Mouse (Mus musculus) stomach, postnatal 0 days (tissue): ENCODE results near the gene Adgrl2. TPM values are rescaled to one million over a fixed set of nuclear protein-coding genes. Genes with fewer than 3 reads are reported as not detected.
A peak's percentile ranks its signal among the peaks of the same experiment; 100 is the strongest.

ENCODE experiments used
- ATAC-seq: fragments of 200-750 bp; cut with Nextera tagmentation; 2 replicates; pipeline ENCODE4 v1.8.0; 2017; ENCODE audit not compliant: low FRiP score, low TSS enrichment
- DNase-seq: peaks from one replicate; pipeline ENCODE4 v3.0.0-alpha.2; 2016; ENCODE audit warnings: low spot score
- H3K27ac ChIP-seq: fragments of 300-500 bp; sonication (generic); replicated peaks from 2 replicates; pipeline ENCODE4 v1.5.1; 2014; ENCODE audit warnings: mild to moderate bottlenecking, control low read depth
- H3K27me3 ChIP-seq: fragments of 300-500 bp; sonication (generic); 2 replicates; pipeline ENCODE4 v1.6.1; 2014; ENCODE audit warnings: low read length; ENCODE audit not compliant: control insufficient read depth, insufficient read depth
- H3K36me3 ChIP-seq: fragments of 300-500 bp; sonication (generic); 2 replicates; pipeline ENCODE4 v1.6.1; 2014; ENCODE audit warnings: low read length, mixed read lengths; ENCODE audit not compliant: control insufficient read depth, insufficient read depth
- H3K4me1 ChIP-seq: fragments of 300-500 bp; sonication (generic); replicated peaks from 2 replicates; pipeline ENCODE4 v1.6.1; 2014; ENCODE audit warnings: antibody characterized with exemption; ENCODE audit not compliant: control insufficient read depth, insufficient read depth
- H3K4me2 ChIP-seq: fragments of 300-500 bp; sonication (generic); replicated peaks from 2 replicates; pipeline ENCODE4 v1.6.1; 2014; ENCODE audit warnings: low read depth, mild to moderate bottlenecking, control low read depth, moderate library complexity
- H3K4me3 ChIP-seq: fragments of 300-500 bp; sonication (generic); 2 replicates; pipeline ENCODE4 v1.5.1; 2014; ENCODE audit warnings: low read depth, low read length, control low read depth
- H3K9ac ChIP-seq: fragments of 300-500 bp; sonication (generic); 2 replicates; pipeline ENCODE4 v1.6.1; 2014; ENCODE audit warnings: mild to moderate bottlenecking, low read length, control low read depth, mixed read lengths
- H3K9me3 ChIP-seq: fragments of 300-500 bp; sonication (generic); 2 replicates; pipeline ENCODE4 v1.6.1; 2016; ENCODE audit warnings: low read length; ENCODE audit not compliant: control insufficient read depth
- CTCF ChIP-seq: IDR thresholded peaks from 2 replicates; pipeline ENCODE4 v1.5.1; 2016; ENCODE audit warnings: antibody characterized with exemption, low read depth, mild to moderate bottlenecking, moderate library complexity
- EP300 ChIP-seq: optimal IDR thresholded peaks from 2 replicates; pipeline ENCODE3; 2016; ENCODE audit warnings: antibody characterized with exemption
- WGBS: fragments of 180-500 bp; shearing (Covaris S2); extraction: QIAGEN DNeasy Blood & Tissue Kit; methylation state at CpG from one replicate; pipeline ENCODE4 v1.1.7; 2014; 5-methylcytosine and 5-hydroxymethylcytosine counted together
- polyA plus RNA-seq: library from polyadenylated mRNA; unstranded; fragments of >200 nt; fragmentation: Nextera tagmentation; extraction: Ambion mirVana; gene quantifications from 2 replicates; pipeline ENCODE4 v1.2.1, GENCODE M21; 2015

Adgrl2 gene
- polyA plus RNA-seq, 1 experiment from 2014 or later = 34.3 TPM

GRCm38 (mm10) chr3:148947266-148947665, 43.1 kb downstream of the Adgrl2 start:
- H3K4me2 ChIP-seq = no peak overlapping the region
- no peaks in the 10 kb centered on the region for H3K9me3 ChIP-seq
- WGBS = 62% methylated on average over 6 of the region's 6 CpGs
- no peak overlapping the region for H3K9ac ChIP-seq
- ATAC-seq (no peak), DNase-seq (no peak)
- H3K27me3 ChIP-seq = no peaks in the 10 kb centered on the region
- no peak for TF ChIP-seq CTCF
- no peak for TF ChIP-seq EP300
- no peaks in the 10 kb centered on the region for H3K36me3 ChIP-seq
- H3K4me1 ChIP-seq = no peaks in the 10 kb centered on the region
- no peak overlapping the region for H3K27ac ChIP-seq
- H3K4me3 ChIP-seq = no peak overlapping the region

GRCm38 (mm10) chr3:148945534-148945933, 44.8 kb downstream of the Adgrl2 start:
- Histone ChIP-seq H3K4me2 (no peak overlapping the region), H3K9ac (no peak overlapping the region), H3K36me3 (no peaks in the 10 kb centered on the region), H3K9me3 (no peaks in the 10 kb centered on the region), H3K4me3 (no peak overlapping the region), H3K4me1 (no peaks in the 10 kb centered on the region), H3K27ac (no peak overlapping the region), H3K27me3 (no peaks in the 10 kb centered on the region)
- no peak for ATAC-seq
- WGBS = 58% methylated on average over 8 of the region's 8 CpGs
- no peak for DNase-seq
- no peak for TF ChIP-seq EP300

- no peak for ATAC-seq
- WGBS = 24% methylated on average over 7 of the region's 7 CpGs
- no peak for TF ChIP-seq EP300
- 0 out of 2 replicates have a peak, but pooled peaks have one; percentile 9 for TF ChIP-seq CTCF
- no peaks in the 10 kb centered on the region for H3K27me3 ChIP-seq
- H3K27ac ChIP-seq = no peak overlapping the region
- no peaks in the 10 kb centered on the region for H3K36me3 ChIP-seq
- DNase-seq = no peak
- no peak overlapping the region for H3K4me3 ChIP-seq
- H3K9me3 ChIP-seq = no peaks in the 10 kb centered on the region
- no peaks in the 10 kb centered on the region for H3K4me1 ChIP-seq
- H3K9ac ChIP-seq = no peak overlapping the region
- no peak overlapping the region for H3K4me2 ChIP-seq
Measured at GRCm38 (mm10) chr3:148939457-148939856, 50.9 kb downstream of the Adgrl2 start.

GRCm38 (mm10) chr3:148935056-148935455, 55.3 kb downstream of the Adgrl2 start:
- no peak overlapping the region for H3K27ac ChIP-seq
- no peaks in the 10 kb centered on the region for H3K36me3 ChIP-seq
- H3K4me1 ChIP-seq = no peaks in the 10 kb centered on the region
- WGBS = 91% methylated on average over 9 of the region's 9 CpGs
- no peaks in the 10 kb centered on the region for H3K9me3 ChIP-seq
- no peak overlapping the region for H3K4me2 ChIP-seq
- no peak for ATAC-seq
- no peak overlapping the region for H3K4me3 ChIP-seq
- DNase-seq = no peak
- TF ChIP-seq CTCF = no peak
- no peak for TF ChIP-seq EP300
- no peak overlapping the region for H3K9ac ChIP-seq
- no peaks in the 10 kb centered on the region for H3K27me3 ChIP-seq

- no peak overlapping the region for H3K27ac ChIP-seq
- H3K4me2 ChIP-seq = no peak overlapping the region
- ATAC-seq (no peak), DNase-seq (no peak)
- 77% methylated on average over 5 of the region's 5 CpGs for WGBS
- H3K9ac ChIP-seq = no peak overlapping the region
- TF ChIP-seq EP300 (no peak), CTCF (no peak)
- H3K4me3 ChIP-seq = no peak overlapping the region
- no peaks in the 10 kb centered on the region for H3K4me1 ChIP-seq
- no peaks in the 10 kb centered on the region for H3K36me3 ChIP-seq
- no peaks in the 10 kb centered on the region for H3K27me3 ChIP-seq
- H3K9me3 ChIP-seq = no peaks in the 10 kb centered on the region
Measured at GRCm38 (mm10) chr3:148934279-148934678, 56.1 kb downstream of the Adgrl2 start.

GRCm38 (mm10) chr3:148933160-148933559, 57.2 kb downstream of the Adgrl2 start:
- DNase-seq (no peak), ATAC-seq (no peak)
- TF ChIP-seq CTCF (no peak), EP300 (no peak)
- no peak overlapping the region for H3K4me3 ChIP-seq
- H3K27ac ChIP-seq = no peak overlapping the region
- H3K27me3 ChIP-seq = no peaks in the 10 kb centered on the region
- no peaks in the 10 kb centered on the region for H3K36me3 ChIP-seq
- no peaks in the 10 kb centered on the region for H3K9me3 ChIP-seq
- H3K9ac ChIP-seq = no peak overlapping the region
- H3K4me2 ChIP-seq = no peak overlapping the region
- 67% methylated on average over 6 of the region's 6 CpGs for WGBS
- no peaks in the 10 kb centered on the region for H3K4me1 ChIP-seq
